Comparison of ENCODE assay signal across 9 mouse cellular contexts in genomic region chr11:117407651-117408441, GRCm38 (mm10).
DNase-seq lines count a peak whose midpoint lies in the region; ATAC-seq and TF ChIP-seq lines count a peak whose summit lies in the region.
"Had no signal": no experiment of that assay in that cellular context is flagged by ENCODE, and none has a peak within 500 bp of the region (broad histone marks: within the 10 kb centered on the region; RNA-seq: fewer than 3 reads in every experiment).

No protein-coding gene starts in this region.

- DNase-seq in adrenal gland, postnatal 14 days: peak; percentile 64
- no peak for DNase-seq in adrenal gland, postnatal 4 days (ENCODE audit: low spot score in 2 of 2)
- peak; percentile 59 to 70 for DNase-seq in heart, adult 18-20 months
- peak; percentile 59 for DNase-seq in kidney, adult 2 months
- DNase-seq in midbrain, embryonic 14.5 days: peak; percentile 95

- no peak for TF ChIP-seq POLR2A in kidney, adult 2 months (IDR thresholded peaks at IDR 0.05; ENCODE audit: low read depth, low read length)

- ATAC-seq in common myeloid progenitor, adult 5-6 weeks (replicated peaks; ENCODE audit: low read depth, poor library complexity, severe bottlenecking): peak; percentile 89
- no peak for ATAC-seq in limb, embryonic 12.5 days (ENCODE audit: insufficient number of reproducible peaks, insufficient read depth, low FRiP score, low TSS enrichment, low read depth)
- ATAC-seq in midbrain, embryonic 14.5 days (ENCODE audit: low FRiP score, low TSS enrichment): peak; percentile 85
- peak; percentile 73; the same call in 1 of the 2 replicates for ATAC-seq in stomach, embryonic 16.5 days (ENCODE audit: insufficient read depth, low FRiP score)

- WGBS in kidney, adult 2 months: 6% methylated on average over 28 of the region's 28 CpGs
- under 1% methylated on average over 28 of the region's 28 CpGs for WGBS in limb, embryonic 12.5 days
- WGBS in midbrain, embryonic 14.5 days: 0% methylated on average over 28 of the region's 28 CpGs
- 1% methylated on average over 28 of the region's 28 CpGs for WGBS in stomach, embryonic 16.5 days

- H3K4me3 ChIP-seq in kidney, adult 2 months (ENCODE audit: insufficient read depth, low read depth, low read length): peak overlapping the region; percentile 16; the same call in 1 of the 2 replicates
- H3K4me3 ChIP-seq in limb, embryonic 12.5 days (replicated peaks): peak overlapping the region; percentile 34
- peak overlapping the region; percentile 22 for H3K4me3 ChIP-seq in midbrain, embryonic 14.5 days (replicated peaks; ENCODE audit: low read depth, low read length)
- H3K4me3 ChIP-seq in stomach, embryonic 16.5 days (replicated peaks; ENCODE audit: low read length): peak overlapping the region; percentile 28

- no peaks in the 10 kb centered on the region for H3K36me3 ChIP-seq in kidney, adult 2 months (ENCODE audit: control insufficient read depth, insufficient read depth, low read length)
- no peaks in the 10 kb centered on the region for H3K36me3 ChIP-seq in limb, embryonic 12.5 days
- H3K36me3 ChIP-seq in midbrain, embryonic 14.5 days (ENCODE audit: control insufficient read depth, insufficient read depth, low read length): no peaks in the 10 kb centered on the region
- no peaks in the 10 kb centered on the region for H3K36me3 ChIP-seq in stomach, embryonic 16.5 days (ENCODE audit: control insufficient read depth, insufficient read depth, low read length)

- no peak for TF ChIP-seq CTCF in kidney, adult 2 months (conservative IDR thresholded peaks at IDR 0.05; ENCODE audit: insufficient read depth, insufficient read length, low read depth, low read length)

- no peaks in the 10 kb centered on the region for H3K27me3 ChIP-seq in kidney, adult 2 months (replicated peaks; ENCODE audit: control insufficient read depth, insufficient read depth, low read length)
- H3K27me3 ChIP-seq in limb, embryonic 12.5 days: peaks cover 43% of the 10 kb centered on the region
- no peaks in the 10 kb centered on the region for H3K27me3 ChIP-seq in midbrain, embryonic 14.5 days (ENCODE audit: control insufficient read depth, insufficient read depth, low read length)
- peaks cover 14% of the 10 kb centered on the region; the same call in 1 of the 2 replicates for H3K27me3 ChIP-seq in stomach, embryonic 16.5 days (ENCODE audit: control insufficient read depth, insufficient read depth, low read length)

- peak overlapping the region; percentile 40; the same call in 1 of the 2 replicates for H3K9ac ChIP-seq in limb, embryonic 12.5 days (replicated peaks)
- peak overlapping the region; percentile 54 for H3K9ac ChIP-seq in midbrain, embryonic 14.5 days (replicated peaks; ENCODE audit: low read length)
- peak overlapping the region; percentile 54 for H3K9ac ChIP-seq in stomach, embryonic 16.5 days (ENCODE audit: low read length)

- H3K4me1 ChIP-seq in kidney, adult 2 months (ENCODE audit: control insufficient read depth, insufficient read depth, low read length): 0 out of 2 replicates have a peak, but pooled peaks cover 5% of the 10 kb centered on the region
- peaks cover 49% of the 10 kb centered on the region for H3K4me1 ChIP-seq in limb, embryonic 12.5 days (replicated peaks)
- H3K4me1 ChIP-seq in midbrain, embryonic 14.5 days (ENCODE audit: control insufficient read depth, insufficient read depth, low read length): peaks cover 57% of the 10 kb centered on the region
- peaks cover 13% of the 10 kb centered on the region for H3K4me1 ChIP-seq in stomach, embryonic 16.5 days (ENCODE audit: control insufficient read depth, insufficient read depth, low read length)

- H3K27ac ChIP-seq in kidney, adult 2 months (ENCODE audit: insufficient read depth, low read depth, low read length): no peak overlapping the region
- peak overlapping the region; percentile 66 for H3K27ac ChIP-seq in limb, embryonic 12.5 days
- peak overlapping the region; percentile 97 for H3K27ac ChIP-seq in midbrain, embryonic 14.5 days (replicated peaks; ENCODE audit: low read depth, low read length)
- H3K27ac ChIP-seq in stomach, embryonic 16.5 days (ENCODE audit: low read length): peak overlapping the region; percentile 40
- H3K27ac ChIP-seq: macrophage had no signal

- H3K9me3 ChIP-seq in limb, embryonic 12.5 days: no peaks in the 10 kb centered on the region; the same call in 1 of the 2 replicates
- H3K9me3 ChIP-seq in midbrain, embryonic 14.5 days (ENCODE audit: control insufficient read depth, low read length): no peaks in the 10 kb centered on the region
- H3K9me3 ChIP-seq in stomach, embryonic 16.5 days (replicated peaks; ENCODE audit: control insufficient read depth, low read length): no peaks in the 10 kb centered on the region

- peak overlapping the region; percentile 67 for H3K4me2 ChIP-seq in limb, embryonic 12.5 days
- peak overlapping the region; percentile 59 for H3K4me2 ChIP-seq in midbrain, embryonic 14.5 days (ENCODE audit: low read length)
- H3K4me2 ChIP-seq in stomach, embryonic 16.5 days (ENCODE audit: low read depth, low read length): peak overlapping the region; percentile 55

Comparison
In these comparisons a context has a peak if more than half of its experiments do, and no peak if none do; other contexts are left out.
1. DNase-seq: peak in adrenal gland, postnatal 14 days (single experiment), heart, adult 18-20 months (2 of 2), kidney, adult 2 months (single experiment) and midbrain, embryonic 14.5 days (single experiment); none in adrenal gland, postnatal 4 days (0 of 2).
2. Peak in every context shown above with its lines, with median percentiles within 50 percentile points of each other: H3K4me3 ChIP-seq, H3K4me2 ChIP-seq and H3K9ac ChIP-seq.